Mouse (Mus musculus) spleen, postnatal 10 days (tissue): ENCODE results near the gene Pcolce2.

Experiments used
- DNase-seq, 2 experiments: peaks; one replicate each; pipeline ENCODE4 v3.0.0; 2021 to 2022; ENCODE audit warnings: low spot score in 2 of 2

Gene Pcolce2

DNA sequence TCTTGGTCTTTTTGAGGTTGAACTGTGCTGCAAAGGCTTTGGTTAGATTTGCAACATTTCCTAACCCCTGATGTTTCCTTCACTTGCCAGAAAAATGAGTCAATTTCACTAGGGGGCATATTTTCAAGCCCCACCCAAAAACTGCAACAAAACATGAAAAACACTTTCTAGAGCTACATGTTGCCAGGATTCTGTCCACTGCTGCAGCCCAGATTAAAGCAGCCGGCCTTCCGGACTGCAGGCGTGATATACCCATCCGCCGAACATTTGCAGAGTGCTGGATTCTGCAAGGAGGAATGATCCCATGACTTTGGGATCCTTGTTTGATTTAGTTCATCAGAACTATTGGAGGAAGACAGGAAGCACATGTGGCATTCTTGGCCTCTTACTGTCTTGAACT, 17.0 kb downstream of the Pcolce2 start:
- DNase-seq = no peak

DNA sequence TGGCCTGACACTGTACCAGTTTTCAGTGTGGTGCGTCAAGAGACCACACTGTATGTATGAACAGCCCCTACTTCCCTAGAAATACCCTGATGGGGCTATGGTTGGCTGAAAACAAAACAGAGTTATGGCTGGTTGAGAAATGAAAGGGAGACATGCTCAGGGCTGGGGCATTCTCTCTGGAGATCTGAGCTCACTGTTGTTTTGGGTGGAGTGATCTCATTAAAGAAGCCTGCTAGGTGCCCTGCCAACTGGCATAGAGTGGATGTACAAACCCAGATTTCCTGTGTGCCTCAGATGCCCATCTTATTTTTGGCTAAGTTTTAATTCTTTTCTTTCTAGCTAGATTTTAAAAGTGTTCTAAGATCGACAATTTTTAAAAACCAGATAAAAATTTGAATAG, 20.5 kb downstream of the Pcolce2 start:
- DNase-seq = no peak

DNA sequence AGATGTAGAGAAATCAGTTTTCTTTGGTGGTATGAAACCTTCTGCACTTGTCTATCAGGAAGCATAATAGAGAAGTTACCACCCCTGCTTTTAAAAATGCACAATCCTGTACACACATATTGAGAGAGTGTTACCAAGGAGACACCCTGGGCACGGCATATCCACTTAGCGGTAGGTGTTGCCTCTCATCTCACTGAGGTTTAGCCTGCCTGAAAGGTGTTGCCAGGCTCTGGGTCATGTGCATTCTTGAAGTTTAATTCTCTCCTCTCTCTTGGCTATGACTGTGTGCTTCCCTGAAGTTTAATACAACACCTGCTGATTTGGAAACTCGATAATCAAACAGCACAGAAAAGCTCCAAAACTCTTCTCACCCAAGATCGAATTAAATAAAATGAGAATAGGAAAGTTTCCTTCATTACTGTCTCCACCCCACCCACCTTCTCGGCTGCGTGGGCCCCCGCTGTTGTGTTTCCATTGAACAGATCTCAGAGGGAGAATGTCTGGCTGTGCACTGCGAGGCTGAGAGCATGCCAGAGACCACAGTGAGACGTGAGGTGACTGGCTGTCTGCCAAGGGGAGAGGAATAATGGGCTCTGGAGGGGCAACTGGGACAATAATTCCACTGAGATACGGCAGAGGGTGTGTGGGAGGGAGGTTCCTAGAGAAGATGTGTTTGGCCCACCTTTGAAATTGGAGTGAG, 27.0 kb downstream of the Pcolce2 start:
- no peak for DNase-seq

DNA sequence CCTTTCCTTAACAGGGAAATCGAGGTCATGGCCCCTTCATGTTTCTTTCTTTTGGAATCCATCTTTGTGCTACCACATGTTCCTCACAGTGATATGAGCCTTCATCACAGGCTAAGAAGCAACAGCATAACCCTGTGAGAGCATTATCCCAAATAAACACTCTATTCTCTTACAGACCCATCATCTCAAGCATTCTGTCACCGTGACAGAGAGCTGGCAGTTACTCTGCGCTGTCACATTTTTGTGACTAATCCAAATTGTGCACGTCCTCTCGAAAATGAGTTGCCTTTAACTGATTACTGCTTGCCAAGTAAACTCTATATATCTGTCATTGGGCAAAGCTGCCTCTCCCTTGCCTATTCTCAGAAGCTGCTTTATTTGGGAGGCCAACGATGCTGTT, 28.4 kb downstream of the Pcolce2 start:
- no peak for DNase-seq

DNA sequence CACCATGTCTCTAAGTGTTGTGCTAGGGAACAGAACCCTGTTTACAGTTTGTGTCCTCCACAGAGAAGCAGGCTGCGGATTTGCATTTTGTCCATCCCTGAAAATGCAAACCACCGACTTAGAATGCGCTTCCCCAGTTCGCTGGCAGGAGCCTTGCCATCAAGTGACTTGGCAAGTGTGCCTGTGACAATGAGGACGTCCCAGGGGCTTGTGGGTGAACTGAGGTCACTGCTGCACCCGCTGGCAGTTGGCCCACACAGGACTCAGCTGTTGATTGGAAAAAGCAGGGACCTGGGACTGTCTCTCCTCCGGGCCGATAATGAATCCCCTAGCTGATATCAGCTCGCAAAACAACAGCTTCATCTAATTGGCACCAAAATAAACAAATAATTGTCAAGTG, 30.4 kb downstream of the Pcolce2 start:
- no peak for DNase-seq

DNA sequence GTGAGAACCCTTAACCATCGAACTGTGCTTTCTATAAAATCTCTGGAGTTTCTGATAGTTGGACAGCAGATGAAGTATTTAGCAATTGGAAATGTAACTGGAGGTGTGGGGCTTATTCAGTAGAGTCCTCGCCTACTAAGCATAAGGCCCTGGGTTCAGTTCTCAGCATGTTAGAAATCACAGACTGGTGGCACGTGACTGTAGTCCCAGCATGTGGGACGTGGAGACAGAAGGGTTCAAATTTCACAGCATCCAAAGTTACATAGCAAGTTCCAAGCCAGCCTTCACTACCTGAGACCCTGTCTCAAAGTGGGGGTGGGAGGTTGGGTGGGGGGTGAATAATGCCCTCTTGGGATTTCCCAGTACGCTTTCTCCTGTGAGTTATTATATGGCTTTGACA, 30.9 kb downstream of the Pcolce2 start:
- no peak for DNase-seq

DNA sequence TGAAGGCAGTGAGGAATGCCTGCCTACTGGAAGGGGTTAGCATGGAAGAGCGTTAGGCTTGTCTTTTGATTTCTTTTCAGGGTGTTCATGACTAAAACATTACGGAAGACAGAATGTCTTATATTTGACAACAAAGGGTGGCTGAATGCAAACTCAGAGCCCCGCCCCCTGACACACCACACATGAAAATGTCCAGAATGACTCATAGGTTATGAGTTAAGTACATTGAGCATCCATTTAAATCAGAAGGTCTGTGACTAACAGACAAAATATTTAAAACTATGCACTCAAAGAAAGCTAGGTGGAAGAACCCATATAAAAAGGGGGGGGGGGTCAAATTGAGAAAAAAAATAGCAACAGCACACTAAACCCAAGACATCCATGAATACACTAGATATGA, 34.9 kb downstream of the Pcolce2 start:
- no peak for DNase-seq

DNA sequence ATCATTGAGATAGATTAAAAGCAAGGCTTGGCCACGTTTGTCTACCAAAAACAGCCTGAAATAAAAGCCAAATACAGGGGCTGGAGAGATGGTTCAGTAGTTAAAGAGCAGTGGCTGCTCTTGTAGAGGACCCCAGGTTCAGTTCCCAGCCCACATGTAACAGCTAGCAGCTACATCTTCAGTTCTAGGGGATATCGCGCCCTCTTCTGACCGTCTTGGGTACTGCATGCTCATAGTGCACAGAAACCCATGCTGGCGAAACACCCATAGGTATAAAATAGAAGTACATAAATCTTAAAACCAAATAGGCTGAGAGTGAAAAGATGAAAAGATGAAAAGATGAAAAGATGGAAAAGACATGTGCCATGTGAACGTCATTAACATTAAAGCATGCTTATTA, 35.4 kb downstream of the Pcolce2 start:
- peak in 1 of 2 experiments; percentile 25 for DNase-seq

DNA sequence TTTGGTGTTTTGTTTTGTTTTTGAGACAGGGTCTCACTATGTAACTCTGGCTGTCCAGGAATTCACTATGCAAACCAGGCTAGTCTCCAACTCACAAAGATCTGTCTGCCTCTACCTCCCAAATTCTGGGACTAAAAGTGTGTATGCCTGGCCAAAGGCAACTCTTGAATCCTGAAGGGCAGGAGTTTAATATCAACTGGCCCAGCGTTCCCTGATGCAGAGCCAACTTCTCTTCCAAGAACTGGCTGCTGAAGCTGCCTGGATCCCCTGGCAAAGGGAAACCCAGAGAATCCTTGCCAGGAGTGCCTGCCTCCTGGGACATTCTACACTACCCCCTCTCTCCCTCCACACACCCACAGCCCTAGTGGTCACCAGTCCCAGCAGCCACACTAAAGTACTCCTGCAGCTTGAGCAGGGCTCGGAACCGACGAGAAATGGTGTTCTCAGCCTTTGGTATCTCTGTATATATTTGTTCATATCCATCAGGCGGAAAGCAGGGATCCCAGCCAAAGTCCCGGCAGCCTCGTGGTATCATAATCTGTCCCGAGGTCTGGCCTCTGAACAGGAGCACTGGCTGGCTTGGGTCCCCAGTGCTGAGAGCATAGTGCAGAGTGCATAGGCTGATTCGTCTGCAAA, 37.8 kb downstream of the Pcolce2 start:
- DNase-seq = no peak

DNA sequence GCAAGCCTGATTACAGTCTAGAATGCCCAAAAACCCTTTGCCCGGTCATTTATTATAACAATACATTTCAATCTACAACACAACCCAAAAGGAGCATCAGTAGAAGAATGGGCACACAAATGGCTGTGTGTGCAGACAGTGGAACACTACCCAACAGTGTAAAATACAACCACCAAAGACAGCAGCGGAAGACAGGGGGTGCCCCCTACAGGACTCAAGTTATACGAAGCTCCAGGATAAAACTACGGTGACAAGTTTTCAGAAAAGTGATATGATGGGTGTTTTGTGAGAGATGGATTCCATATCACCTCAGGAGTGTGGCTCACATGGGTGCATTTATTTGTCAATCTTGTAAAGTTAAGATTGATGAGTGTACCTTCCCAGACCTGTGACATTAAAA, 38.6 kb downstream of the Pcolce2 start:
- no peak for DNase-seq

DNA sequence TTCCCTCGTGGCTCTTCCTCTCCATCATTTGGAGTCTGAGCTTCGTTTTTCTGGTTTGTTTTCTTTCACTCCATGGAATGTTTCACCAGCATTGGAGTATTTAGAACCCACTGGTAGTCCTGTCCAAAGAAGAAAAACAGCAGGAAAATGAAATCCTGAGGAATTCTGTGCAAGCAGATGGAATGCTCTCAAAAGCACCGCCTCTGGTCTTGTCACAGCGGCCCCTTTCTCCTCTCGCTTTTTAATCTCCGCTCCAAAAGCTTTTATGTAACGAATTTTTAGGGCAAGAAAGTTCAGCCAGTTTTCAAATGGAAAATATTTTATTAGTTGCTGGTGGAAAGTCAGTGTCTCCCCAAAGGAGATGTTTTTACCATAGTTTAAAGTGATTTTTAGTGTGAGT, 42.6 kb downstream of the Pcolce2 start:
- no peak for DNase-seq

DNA sequence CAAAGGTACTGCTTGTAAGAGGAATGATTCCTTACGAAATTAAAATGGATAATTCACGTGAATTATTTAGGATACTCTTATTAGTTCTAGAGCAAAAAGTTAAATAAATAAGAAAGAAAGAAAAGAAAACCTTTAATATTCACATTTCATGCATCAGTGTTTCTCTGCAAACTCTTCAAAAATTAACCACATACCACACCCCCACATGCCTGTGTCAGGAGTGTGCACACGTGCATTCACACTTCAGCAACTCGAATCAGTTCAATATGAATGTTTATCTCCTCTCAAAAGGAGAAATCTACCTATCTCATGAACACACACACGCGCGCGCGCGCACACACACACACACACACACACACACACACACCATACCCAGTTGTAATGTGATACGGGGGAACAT, 43.3 kb downstream of the Pcolce2 start:
- no peak for DNase-seq

DNA sequence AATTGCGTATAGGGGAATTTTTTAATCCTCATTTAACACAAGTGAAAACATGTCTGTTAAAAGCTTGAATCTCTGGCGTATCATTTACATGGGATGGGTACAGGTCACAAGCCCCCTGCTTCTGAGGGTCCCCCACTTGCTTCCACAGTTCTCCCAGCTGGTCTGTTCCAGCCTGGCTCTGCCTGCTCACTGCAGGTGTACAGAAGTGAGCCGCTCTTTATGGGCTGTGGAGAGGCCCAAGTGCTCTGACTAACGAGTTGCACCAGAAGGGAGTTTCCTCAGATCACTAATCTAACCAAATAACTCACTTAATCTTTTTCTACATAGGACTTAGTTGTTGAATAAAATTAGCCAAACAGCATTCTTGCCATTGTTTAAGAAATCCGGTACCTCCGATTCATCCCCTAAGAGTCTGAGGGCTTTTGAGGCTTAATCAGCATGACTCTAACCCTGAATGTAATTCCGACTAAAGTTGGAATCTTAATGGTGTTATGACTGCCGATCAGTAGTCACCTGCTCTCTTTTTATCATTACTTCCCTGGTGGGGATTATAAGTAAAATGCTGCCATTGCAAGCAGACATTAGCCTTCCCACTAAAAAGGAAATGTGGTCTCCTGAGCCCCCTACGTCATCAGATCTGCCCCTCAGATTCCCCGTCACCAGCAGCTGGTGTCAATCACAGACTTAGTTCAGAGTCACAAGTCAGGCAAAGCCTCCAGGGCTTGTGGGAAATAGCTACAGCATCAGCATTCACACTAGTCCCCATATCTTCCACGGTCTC, 48.4 kb downstream of the Pcolce2 start:
- no peak for DNase-seq

DNA sequence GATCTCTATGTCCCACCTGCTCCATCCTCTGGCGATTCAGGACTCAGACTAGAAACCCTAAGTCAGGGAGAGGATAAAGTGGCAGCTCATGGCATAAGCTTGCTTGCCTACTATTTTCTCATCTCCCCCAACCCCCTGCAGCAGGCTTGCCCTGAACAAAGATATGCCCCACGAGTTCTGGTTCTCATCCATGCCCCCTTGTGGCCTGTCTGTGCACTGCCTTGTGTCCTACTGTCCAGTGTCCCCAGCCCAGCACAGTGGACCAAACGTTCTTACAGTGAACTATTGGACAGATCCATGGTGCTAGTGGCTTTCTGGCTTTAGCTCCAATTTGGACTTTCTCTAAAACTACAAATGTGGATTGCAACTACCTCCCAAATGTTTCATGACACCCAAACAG, 50.7 kb downstream of the Pcolce2 start:
- DNase-seq = peak; percentile 19 to 52

DNA sequence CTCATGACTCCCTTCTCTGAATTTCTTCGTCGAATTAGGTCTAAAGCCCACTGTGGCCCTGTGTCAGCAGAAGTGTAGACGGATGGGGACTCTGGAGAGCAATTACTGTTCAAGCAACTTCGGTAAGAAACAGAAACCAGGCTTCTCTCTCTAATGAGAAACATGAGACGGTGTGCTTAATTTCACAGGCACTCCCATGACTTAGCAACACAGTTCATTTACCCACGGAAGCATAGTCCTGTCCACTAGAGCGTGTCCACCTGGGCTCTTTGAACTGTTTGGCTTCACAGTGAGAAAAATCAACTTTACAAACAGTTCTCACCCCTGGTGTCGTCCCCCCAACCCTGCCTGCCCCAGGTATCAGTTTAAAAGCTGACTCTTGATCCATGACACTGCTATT, 55.4 kb downstream of the Pcolce2 start:
- no peak for DNase-seq

DNA sequence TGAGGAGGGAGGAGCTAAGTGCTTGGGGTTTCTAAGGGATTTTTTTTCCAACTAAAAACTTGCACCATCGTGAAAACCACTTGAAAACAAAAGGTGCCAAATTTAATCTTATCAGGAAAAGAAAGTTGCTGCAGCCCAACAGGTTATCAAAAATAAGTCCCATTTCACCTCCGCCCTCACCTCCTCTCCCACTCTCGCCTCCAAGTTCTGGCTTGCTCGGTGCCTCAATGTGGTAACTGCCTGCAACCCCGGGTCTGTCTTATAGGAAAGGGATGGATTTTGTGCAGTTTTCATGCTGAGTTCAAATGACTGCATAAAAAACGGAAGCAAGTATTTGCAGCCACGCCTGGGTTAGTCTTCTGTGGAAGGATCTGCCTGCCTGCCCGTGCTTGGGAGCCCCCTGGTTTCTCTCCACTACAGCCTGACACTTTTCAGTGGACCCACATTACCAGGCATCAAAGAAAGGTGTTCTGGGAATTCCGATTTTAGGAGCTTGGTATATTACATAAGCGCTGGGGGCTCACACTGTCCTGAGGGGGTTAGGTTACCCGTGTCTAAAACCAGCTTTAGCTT, 56.2 kb downstream of the Pcolce2 start:
- no peak for DNase-seq

DNA sequence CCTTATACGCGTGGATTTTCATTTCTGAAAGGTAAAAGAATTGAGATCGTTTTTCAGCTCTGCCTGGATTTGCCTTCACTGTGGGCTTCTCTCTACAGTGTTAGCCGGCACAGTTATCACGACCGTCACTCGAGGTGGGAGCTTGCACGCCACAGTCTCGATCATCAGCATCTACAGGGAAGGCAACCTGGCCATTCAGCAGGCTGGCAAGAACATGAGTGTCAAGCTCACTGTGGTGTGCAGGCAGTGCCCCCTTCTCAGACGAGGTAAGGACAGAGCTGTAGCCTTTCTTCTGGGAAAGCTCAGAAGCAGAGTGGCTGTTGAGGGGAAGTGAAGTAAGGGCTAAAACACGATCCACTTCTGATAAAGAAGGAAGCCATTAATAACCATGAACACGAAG, 57.1 kb downstream of the Pcolce2 start:
- no peak for DNase-seq

DNA sequence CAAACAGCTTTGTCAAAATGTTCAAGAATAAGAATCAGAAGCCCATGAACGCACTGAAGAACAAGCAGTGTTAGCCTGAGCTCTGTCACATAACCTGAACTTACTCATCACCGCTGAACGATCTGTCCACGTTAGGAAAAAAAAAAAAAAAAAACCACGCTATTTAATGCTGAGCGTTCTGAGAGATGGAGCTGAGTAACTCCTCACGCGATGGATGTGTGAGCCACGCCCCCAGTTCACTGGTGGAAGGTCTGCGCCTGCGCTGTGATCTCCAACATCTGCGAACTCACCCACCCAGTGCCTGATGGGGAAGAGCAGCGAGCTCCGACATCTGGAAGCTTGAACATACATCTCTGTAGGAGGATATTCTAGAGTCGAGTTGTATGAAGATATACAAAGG, 57.6 kb downstream of the Pcolce2 start:
- DNase-seq = no peak

DNA sequence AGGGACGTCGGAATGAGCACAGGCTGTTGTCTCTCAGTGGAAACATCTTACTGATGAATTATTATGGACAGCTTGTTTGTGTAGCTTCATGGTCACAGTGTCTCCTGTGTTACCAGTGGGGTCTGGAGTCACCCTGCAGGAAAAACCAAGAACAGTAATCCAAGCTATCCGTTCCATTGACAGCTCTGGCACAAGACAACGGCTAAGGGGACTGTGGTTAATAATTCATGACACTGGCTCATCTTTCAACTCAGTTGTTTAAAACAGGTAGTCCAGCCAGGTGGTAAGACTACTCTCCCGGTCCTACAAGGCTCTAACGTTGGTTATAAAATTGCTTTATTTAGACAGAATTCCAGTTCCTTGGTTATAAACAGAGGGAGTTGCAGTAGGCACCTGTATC, 59.2 kb downstream of the Pcolce2 start:
- no peak for DNase-seq

DNA sequence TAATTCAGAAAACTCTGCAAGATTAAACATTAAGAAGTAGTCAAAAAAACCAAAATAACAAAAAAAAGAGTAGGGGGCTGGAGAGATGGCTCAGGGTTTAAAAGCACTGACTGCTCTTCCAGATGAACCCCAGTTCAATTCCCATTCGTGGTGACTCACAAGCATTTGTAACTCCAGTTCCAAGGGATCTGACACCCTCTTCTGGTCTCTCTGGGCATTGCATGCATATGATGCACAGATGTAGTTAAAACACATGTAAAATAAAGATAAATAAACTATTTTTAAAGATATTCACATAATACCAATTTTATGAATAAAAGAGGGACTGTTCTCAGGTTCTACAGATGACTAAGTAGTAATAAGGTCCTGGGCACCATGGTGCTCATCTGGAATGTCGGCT, 60.4 kb downstream of the Pcolce2 start:
- DNase-seq = peak; percentile 31 to 60

DNA sequence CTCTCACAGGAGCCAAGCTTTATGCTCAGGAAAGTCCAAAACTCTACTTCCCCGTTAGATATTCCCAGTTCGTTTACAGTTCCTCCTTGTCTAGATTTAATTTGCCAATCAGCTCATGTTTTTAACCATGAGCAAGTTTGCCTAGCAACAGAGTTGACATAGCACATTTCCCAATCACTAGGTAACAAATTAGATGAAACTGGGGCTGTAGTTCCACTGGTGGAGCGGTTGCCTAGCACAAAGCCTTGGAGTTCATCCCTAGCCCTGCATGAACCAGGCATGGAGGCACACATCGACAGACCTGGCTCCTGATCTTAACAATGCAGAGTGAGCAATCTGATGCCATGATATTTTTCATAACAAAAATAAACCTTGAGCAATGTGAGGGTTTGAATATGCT, 61.9 kb downstream of the Pcolce2 start:
- DNase-seq = no peak

DNA sequence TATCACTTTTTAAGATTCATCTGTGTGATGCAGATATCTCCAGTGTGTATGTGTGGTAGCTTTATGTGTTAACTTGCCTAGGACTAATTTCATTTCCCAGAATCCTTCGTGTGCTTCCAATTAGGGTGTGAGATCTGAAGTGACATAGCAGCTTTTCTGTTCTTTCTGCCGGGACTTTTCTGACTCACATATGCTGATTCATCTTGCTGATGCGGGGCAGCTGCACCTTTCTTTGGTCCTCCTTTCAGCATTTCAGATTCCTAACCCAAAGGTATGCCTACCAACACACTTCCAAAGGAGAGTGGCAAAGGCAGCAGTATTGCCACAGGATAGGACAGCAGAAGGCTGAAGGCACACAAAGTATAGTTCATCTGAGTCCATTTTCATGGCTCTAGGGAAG, 66.7 kb downstream of the Pcolce2 start:
- no peak for DNase-seq

DNA sequence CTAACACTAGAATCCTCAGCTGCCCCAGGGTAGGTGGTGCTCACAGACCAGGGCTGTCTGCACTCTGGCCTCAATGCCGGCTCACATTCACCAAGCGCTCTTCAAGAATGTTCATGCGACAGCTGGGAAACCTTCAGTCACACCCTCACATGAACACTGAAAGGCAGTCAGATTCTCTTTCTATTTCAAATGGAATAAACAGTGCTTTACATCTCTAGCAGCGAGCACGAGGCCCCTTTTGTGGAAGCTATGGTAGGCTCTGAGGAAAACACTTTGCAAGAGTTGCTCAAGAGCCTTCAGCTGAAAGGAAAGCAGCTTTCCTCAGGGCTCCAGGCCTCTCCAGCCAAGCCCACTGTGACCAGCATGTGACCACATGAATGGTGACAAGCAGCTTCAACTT, 68.0 kb downstream of the Pcolce2 start:
- no peak for DNase-seq
